Mouse (Mus musculus) limb, embryonic 14.5 days (tissue): ENCODE measurements around the gene Cyp11a1. TPM values are rescaled to one million over a fixed set of nuclear protein-coding genes. Genes with fewer than 3 reads are reported as not detected.
A peak's percentile ranks its signal among the peaks of the same experiment; 100 is the strongest.

Experiments
- ATAC-seq: fragments of 200-750 bp; cut with Nextera tagmentation; 2 replicates; pipeline ENCODE4 v1.8.0; 2017; ENCODE audit warnings: low read depth, moderate number of reproducible peaks, moderate TSS enrichment; ENCODE audit not compliant: low FRiP score
- DNase-seq: peaks from one replicate; pipeline ENCODE4 v3.0.0-alpha.2; 2015; ENCODE audit warnings: low spot score
- H3K27ac ChIP-seq: fragments of 300-500 bp; sonication (generic); replicated peaks from 2 replicates; pipeline ENCODE4 v1.5.1; 2014; ENCODE audit warnings: low read depth, mild to moderate bottlenecking, low read length, moderate library complexity, mixed read lengths
- H3K27me3 ChIP-seq: fragments of 300-500 bp; sonication (generic); 2 replicates; pipeline ENCODE4 v1.6.1; 2014; ENCODE audit warnings: low read length, mixed read lengths; ENCODE audit not compliant: control insufficient read depth, insufficient read depth
- H3K36me3 ChIP-seq: fragments of 300-500 bp; sonication (generic); 2 replicates; pipeline ENCODE4 v1.6.1; 2014; ENCODE audit warnings: mild to moderate bottlenecking, low read length, moderate library complexity, mixed read lengths; ENCODE audit not compliant: control insufficient read depth, insufficient read depth
- H3K4me1 ChIP-seq: fragments of 300-500 bp; sonication (generic); 2 replicates; pipeline ENCODE4 v1.6.1; 2014; ENCODE audit warnings: antibody characterized with exemption, low read length, mixed read lengths; ENCODE audit not compliant: control insufficient read depth, insufficient read depth
- H3K4me2 ChIP-seq: fragments of 300-500 bp; sonication (generic); replicated peaks from 2 replicates; pipeline ENCODE4 v1.6.1; 2014; ENCODE audit warnings: low read depth, mild to moderate bottlenecking, low read length, moderate library complexity; ENCODE audit not compliant: severe bottlenecking
- H3K4me3 ChIP-seq: fragments of 300-500 bp; sonication (generic); replicated peaks from 2 replicates; pipeline ENCODE4 v1.5.1; 2014; ENCODE audit warnings: low read length
- H3K9ac ChIP-seq: fragments of 300-500 bp; sonication (generic); 2 replicates; pipeline ENCODE4 v1.6.1; 2014; ENCODE audit warnings: mild to moderate bottlenecking, low read depth, low read length, moderate library complexity; ENCODE audit not compliant: severe bottlenecking
- H3K9me3 ChIP-seq: fragments of 300-500 bp; sonication (generic); 2 replicates; pipeline ENCODE4 v1.6.1; 2016; ENCODE audit warnings: low read length; ENCODE audit not compliant: control insufficient read depth
- POLR2A ChIP-seq: fragments of 200-500 bp; IDR thresholded peaks from 2 replicates; pipeline ENCODE4 v1.8.0; 2012; ENCODE audit warnings: inconsistent platforms, mild to moderate bottlenecking, moderate library complexity, borderline replicate concordance; ENCODE audit not compliant: insufficient read depth, insufficient read length; ENCODE audit errors: extremely low read depth
- WGBS: fragments of 180-500 bp; shearing (Covaris S2); extraction: QIAGEN DNeasy Blood & Tissue Kit; methylation state at CpG from one replicate; pipeline ENCODE4 v1.1.7; 2014; 5-methylcytosine and 5-hydroxymethylcytosine counted together
- polyA plus RNA-seq, 2 experiments: library from polyadenylated mRNA; depleted of rRNA in 1 of 2; stranded (reverse) in 1 of 2; unstranded in 1 of 2; fragments of >200 nt; fragmentation: Nextera tagmentation in 1 of 2; extraction: Ambion mirVana in 1 of 2; gene quantifications; 2 replicates each; pipeline versions ENCODE4 v1.2.1 to v1.2.3; 2012 to 2014

The Cyp11a1 gene
- polyA plus RNA-seq, 2 experiments, result 3.3 to 5.7 TPM

DNA sequence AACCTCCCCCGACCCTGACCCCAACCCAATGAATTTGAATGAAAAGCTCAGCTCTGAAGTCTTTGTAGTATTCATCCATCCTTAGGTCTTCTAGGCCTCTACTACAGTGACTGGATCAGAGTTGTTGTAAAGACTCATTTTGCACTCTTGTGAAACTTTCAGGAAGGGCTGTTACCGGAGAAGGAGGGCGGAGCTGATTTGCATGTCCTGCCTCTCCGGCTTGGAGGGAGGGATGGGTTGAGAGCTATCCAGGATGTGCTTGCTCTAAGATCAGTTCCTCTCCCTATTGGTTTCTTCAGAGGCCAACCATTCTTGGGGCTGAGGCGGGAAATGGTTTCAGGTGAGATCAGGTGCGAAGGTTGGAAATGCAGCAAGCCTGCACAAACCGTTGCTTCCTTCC, 4.8 kb downstream of the Cyp11a1 start:
- Histone ChIP-seq H3K9me3 (no peaks in the 10 kb centered on the region), H3K36me3 (no peaks in the 10 kb centered on the region), H3K9ac (no peak overlapping the region), H3K4me1 (peaks cover 8% of the 10 kb centered on the region; the same call in 1 of the 2 replicates), H3K27me3 (no peaks in the 10 kb centered on the region), H3K27ac (no peak overlapping the region), H3K4me3 (no peak overlapping the region), H3K4me2 (0 out of 2 replicates have a peak overlapping the region, but pooled peaks have one; percentile 13)
- ATAC-seq (no peak), DNase-seq (peak; percentile 23)
- no peak for TF ChIP-seq POLR2A
- WGBS, result 28% methylated on average over 7 of the region's 7 CpGs

DNA sequence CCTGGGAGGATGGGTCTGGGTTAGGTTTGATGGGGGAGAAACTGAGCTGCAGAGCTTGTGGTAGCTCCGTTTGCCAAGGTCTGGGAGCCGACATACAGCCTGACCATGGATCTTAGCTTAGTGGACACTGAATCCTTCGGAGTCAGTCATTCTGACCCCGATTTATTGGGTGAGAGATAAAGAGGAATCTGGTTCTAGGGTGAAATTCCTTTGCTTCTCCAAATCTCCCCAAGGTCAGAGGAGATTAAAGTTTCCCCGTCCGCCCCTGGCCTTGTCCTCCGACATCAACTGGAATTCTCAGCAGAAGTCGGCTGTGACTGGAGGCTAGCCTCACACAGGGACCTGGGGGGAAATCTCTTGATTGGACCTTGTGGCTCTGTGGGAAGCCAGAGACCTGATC, 5.3 kb downstream of the Cyp11a1 start:
- TF ChIP-seq POLR2A, result no peak
- no peak overlapping the region for H3K4me3 ChIP-seq
- ATAC-seq, result no peak
- no peaks in the 10 kb centered on the region for H3K36me3 ChIP-seq
- H3K4me1 ChIP-seq, result peaks cover 8% of the 10 kb centered on the region; the same call in 1 of the 2 replicates
- 63% methylated on average over 8 of the region's 8 CpGs for WGBS
- H3K9ac ChIP-seq, result no peak overlapping the region
- no peaks in the 10 kb centered on the region for H3K9me3 ChIP-seq
- no peak for DNase-seq
- H3K27me3 ChIP-seq, result no peaks in the 10 kb centered on the region
- no peak overlapping the region for H3K4me2 ChIP-seq
- H3K27ac ChIP-seq, result no peak overlapping the region

DNA sequence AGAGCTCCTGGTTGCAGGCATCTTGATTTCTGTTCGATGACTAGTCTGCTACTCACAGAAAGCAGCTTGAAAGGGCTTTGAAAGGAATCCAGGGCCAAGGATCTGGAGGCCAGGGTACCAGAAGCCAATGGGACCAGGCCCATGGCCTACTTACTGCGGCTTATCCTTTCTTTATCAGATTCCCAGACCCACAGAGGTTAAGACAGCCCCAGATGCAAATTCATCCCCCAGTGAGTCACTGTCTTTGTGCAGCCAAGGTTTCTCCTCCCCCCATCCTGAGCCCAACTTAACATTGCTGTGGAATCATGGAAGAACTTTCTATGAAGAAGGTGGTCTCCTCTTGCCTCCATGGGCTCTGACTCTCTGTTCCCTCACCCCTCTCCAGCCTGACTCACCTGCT, 6.3 kb downstream of the Cyp11a1 start:
- H3K4me3 ChIP-seq, result no peak overlapping the region
- 62% methylated on average over 2 of the region's 2 CpGs for WGBS
- peaks cover 8% of the 10 kb centered on the region; the same call in 1 of the 2 replicates for H3K4me1 ChIP-seq
- no peaks in the 10 kb centered on the region for H3K27me3 ChIP-seq
- ATAC-seq, result no peak
- DNase-seq, result no peak
- no peaks in the 10 kb centered on the region for H3K36me3 ChIP-seq
- TF ChIP-seq POLR2A, result no peak
- H3K9me3 ChIP-seq, result no peaks in the 10 kb centered on the region
- no peak overlapping the region for H3K9ac ChIP-seq
- H3K27ac ChIP-seq, result no peak overlapping the region
- H3K4me2 ChIP-seq, result no peak overlapping the region

DNA sequence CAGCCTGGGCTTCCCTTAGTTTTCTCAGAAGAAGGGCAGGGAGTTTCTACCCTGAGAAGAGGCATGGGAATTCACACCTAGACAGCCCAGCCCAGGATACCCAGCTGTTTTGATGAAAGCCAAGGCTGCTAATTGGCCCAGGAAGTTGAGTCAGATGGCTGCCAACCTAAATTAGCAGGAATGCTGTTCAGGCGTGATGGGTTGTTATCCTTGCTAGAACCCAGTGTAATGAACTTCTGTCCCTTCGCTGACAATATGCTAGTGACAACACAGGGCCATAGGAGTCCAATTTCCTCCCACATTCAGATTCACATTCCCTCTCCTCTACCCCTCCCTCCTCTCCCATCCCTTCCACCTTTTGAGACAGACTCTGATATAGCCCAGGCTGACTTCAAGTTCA, 6.7 kb downstream of the Cyp11a1 start:
- no peaks in the 10 kb centered on the region for H3K9me3 ChIP-seq
- no peaks in the 10 kb centered on the region for H3K36me3 ChIP-seq
- no peak overlapping the region for H3K9ac ChIP-seq
- no peak for TF ChIP-seq POLR2A
- H3K27me3 ChIP-seq, result no peaks in the 10 kb centered on the region
- ATAC-seq, result no peak
- H3K4me2 ChIP-seq, result no peak overlapping the region
- DNase-seq, result no peak
- WGBS, result 25% methylated on average over 2 of the region's 2 CpGs
- H3K4me3 ChIP-seq, result no peak overlapping the region
- no peak overlapping the region for H3K27ac ChIP-seq
- peaks cover 8% of the 10 kb centered on the region; the same call in 1 of the 2 replicates for H3K4me1 ChIP-seq

DNA sequence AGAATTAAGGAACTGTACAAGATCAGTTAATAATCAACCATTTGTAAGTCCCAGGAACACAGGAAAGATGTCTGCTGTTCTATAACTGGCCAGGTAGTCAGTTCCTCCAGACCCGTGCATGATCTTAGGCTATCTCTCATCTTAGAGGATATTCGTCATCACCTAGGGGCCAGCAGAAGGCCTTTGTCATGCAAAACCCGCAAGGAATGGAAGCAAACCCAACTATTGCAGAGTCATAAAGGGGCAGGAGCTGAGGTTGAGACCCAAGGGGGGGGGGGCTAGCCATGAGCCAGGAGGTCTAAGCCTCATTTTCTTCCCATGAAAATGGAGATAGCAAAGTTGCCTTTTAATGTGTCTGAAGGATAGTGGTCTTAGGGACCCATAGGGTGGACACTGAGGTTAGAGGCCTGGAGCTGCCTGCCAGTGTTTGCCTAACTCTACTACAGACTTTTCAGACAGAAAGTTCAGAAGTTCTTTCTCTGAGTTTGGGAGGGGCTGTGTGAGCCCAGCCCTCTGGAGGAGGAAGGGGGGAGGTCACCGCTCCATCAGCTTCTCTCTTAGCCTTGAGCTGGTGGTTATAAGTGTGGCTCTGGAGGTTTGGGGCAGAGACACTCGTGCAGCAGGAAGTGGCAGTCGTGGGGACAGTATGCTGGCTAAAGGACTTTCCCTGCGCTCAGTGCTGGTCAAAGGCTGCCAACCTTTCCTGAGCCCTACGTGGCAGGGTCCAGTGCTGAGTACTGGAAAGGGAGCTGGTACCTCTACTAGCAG, 8.4 kb downstream of the Cyp11a1 start:
- WGBS, result 55% methylated on average over 8 of the region's 8 CpGs
- ATAC-seq, result no peak
- H3K9ac ChIP-seq, result no peak overlapping the region

More for the DNA sequence above, 8.4 kb downstream of the Cyp11a1 start:
- Histone ChIP-seq H3K4me3 (no peak overlapping the region), H3K4me1 (peaks cover 5% of the 10 kb centered on the region; the same call in 1 of the 2 replicates), H3K27me3 (no peaks in the 10 kb centered on the region), H3K9me3 (no peaks in the 10 kb centered on the region), H3K36me3 (no peaks in the 10 kb centered on the region), H3K4me2 (no peak overlapping the region), H3K27ac (no peak overlapping the region)
- no peak for DNase-seq
- TF ChIP-seq POLR2A, result no peak
